Mouse (Mus musculus) heart, embryonic 15.5 days (tissue): ENCODE measurements at regions not wholly inside any gene's neighbourhood (a gene's known extent, or its start where the extent isn't known, plus 50 kb on each side); places are given as distances from the start of the nearest gene placed in this dataset.

Source experiments
- ATAC-seq: fragments of 200-750 bp; cut with Nextera tagmentation; replicated peaks from 2 replicates; pipeline ENCODE4 v1.8.0; 2017; ENCODE audit warnings: low read depth, moderate TSS enrichment; ENCODE audit not compliant: insufficient number of reproducible peaks, insufficient read depth, low FRiP score
- H3K27ac ChIP-seq: fragments of 300-500 bp; sonication (generic); 2 replicates; pipeline ENCODE4 v1.5.1; 2015; ENCODE audit warnings: mild to moderate bottlenecking, inconsistent platforms
- H3K27me3 ChIP-seq: fragments of 300-500 bp; sonication (generic); 2 replicates; pipeline ENCODE4 v1.6.1; 2015; ENCODE audit warnings: inconsistent platforms
- H3K36me3 ChIP-seq: fragments of 300-500 bp; sonication (generic); 2 replicates; pipeline ENCODE4 v1.6.1; 2015; ENCODE audit warnings: mild to moderate bottlenecking, inconsistent platforms
- H3K4me1 ChIP-seq: fragments of 300-500 bp; sonication (generic); replicated peaks from 2 replicates; pipeline ENCODE4 v1.6.1; 2015; ENCODE audit warnings: inconsistent platforms
- H3K4me2 ChIP-seq: fragments of 300-500 bp; sonication (generic); 2 replicates; pipeline ENCODE4 v1.6.1; 2015; ENCODE audit warnings: inconsistent platforms, mild to moderate bottlenecking, moderate library complexity
- H3K4me3 ChIP-seq: fragments of 300-500 bp; sonication (generic); 2 replicates; pipeline ENCODE4 v1.5.1; 2015; ENCODE audit warnings: mild to moderate bottlenecking, inconsistent platforms
- H3K9ac ChIP-seq: fragments of 300-500 bp; sonication (generic); 2 replicates; pipeline ENCODE4 v1.6.1; 2015; ENCODE audit warnings: mild to moderate bottlenecking, inconsistent platforms
- H3K9me3 ChIP-seq: fragments of 300-500 bp; sonication (generic); replicated peaks from 2 replicates; pipeline ENCODE4 v1.6.1; 2016; ENCODE audit warnings: inconsistent platforms
- WGBS: fragments of 180-500 bp; shearing (Covaris S2); methylation state at CpG from one replicate; pipeline ENCODE4 v1.1.7; 2015; ENCODE audit warnings: mixed read lengths; 5-methylcytosine and 5-hydroxymethylcytosine counted together

GRCm38 (mm10) chr1:61137210-61137885 lies 159.6 kb downstream of the Icos start:
- WGBS: 66% methylated on average over 5 of the region's 5 CpGs
- H3K4me3 ChIP-seq: no peak overlapping the region
- ATAC-seq: no peak
- H3K9ac ChIP-seq: no peak overlapping the region
- no peaks in the 10 kb centered on the region for H3K27me3 ChIP-seq
- no peaks in the 10 kb centered on the region for H3K36me3 ChIP-seq
- no peak overlapping the region for H3K27ac ChIP-seq
- H3K4me2 ChIP-seq: no peak overlapping the region
- H3K9me3 ChIP-seq: no peaks in the 10 kb centered on the region
- H3K4me1 ChIP-seq: peaks cover 10% of the 10 kb centered on the region

GRCm38 (mm10) chr1:61137954-61138353 lies 160.2 kb downstream of the Icos start:
- no peak overlapping the region for H3K27ac ChIP-seq
- H3K9ac ChIP-seq: no peak overlapping the region
- WGBS: 75% methylated on average over 11 of the region's 11 CpGs
- H3K4me2 ChIP-seq: no peak overlapping the region
- H3K9me3 ChIP-seq: no peaks in the 10 kb centered on the region
- peaks cover 11% of the 10 kb centered on the region for H3K4me1 ChIP-seq
- H3K4me3 ChIP-seq: no peak overlapping the region
- no peaks in the 10 kb centered on the region for H3K27me3 ChIP-seq
- ATAC-seq: no peak
- H3K36me3 ChIP-seq: no peaks in the 10 kb centered on the region

- Histone ChIP-seq H3K4me3 (peak overlapping the region; percentile 37), H3K4me2 (peak overlapping the region; percentile 59), H3K9me3 (no peaks in the 10 kb centered on the region), H3K27me3 (no peaks in the 10 kb centered on the region), H3K4me1 (peaks cover 17% of the 10 kb centered on the region), H3K27ac (no peak overlapping the region), H3K36me3 (no peaks in the 10 kb centered on the region), H3K9ac (no peak overlapping the region)
- WGBS: 15% methylated on average over 15 of the region's 15 CpGs
- ATAC-seq: no peak
These were observed 161.7 kb downstream of the Icos start for GRCm38 (mm10) chr1:61139291-61139983.

- Histone ChIP-seq H3K27ac (no peak overlapping the region), H3K9ac (no peak overlapping the region), H3K4me1 (peaks cover 17% of the 10 kb centered on the region), H3K4me3 (no peak overlapping the region), H3K4me2 (no peak overlapping the region), H3K27me3 (no peaks in the 10 kb centered on the region), H3K9me3 (no peaks in the 10 kb centered on the region), H3K36me3 (no peaks in the 10 kb centered on the region)
- 46% methylated on average over 10 of the region's 10 CpGs for WGBS
- no peak for ATAC-seq
These were observed 162.4 kb downstream of the Icos start for GRCm38 (mm10) chr1:61139984-61140648.

GRCm38 (mm10) chr1:61140870-61141591 lies 163.3 kb downstream of the Icos start:
- Histone ChIP-seq H3K36me3 (no peaks in the 10 kb centered on the region), H3K9me3 (no peaks in the 10 kb centered on the region), H3K4me1 (peaks cover 25% of the 10 kb centered on the region), H3K4me3 (no peak overlapping the region), H3K4me2 (no peak overlapping the region), H3K9ac (no peak overlapping the region), H3K27ac (no peak overlapping the region), H3K27me3 (no peaks in the 10 kb centered on the region)
- ATAC-seq: no peak
- 44% methylated on average over 9 of the region's 9 CpGs for WGBS

- H3K4me1 ChIP-seq: peaks cover 26% of the 10 kb centered on the region
- H3K9ac ChIP-seq: no peak overlapping the region
- H3K4me2 ChIP-seq: no peak overlapping the region
- H3K9me3 ChIP-seq: no peaks in the 10 kb centered on the region
- H3K27ac ChIP-seq: no peak overlapping the region
- no peaks in the 10 kb centered on the region for H3K27me3 ChIP-seq
- WGBS: 55% methylated on average over 2 of the region's 2 CpGs
- no peaks in the 10 kb centered on the region for H3K36me3 ChIP-seq
- no peak overlapping the region for H3K4me3 ChIP-seq
- no peak for ATAC-seq
These were observed 163.8 kb downstream of the Icos start for GRCm38 (mm10) chr1:61141592-61141930.

GRCm38 (mm10) chr1:61141952-61142351 lies 164.2 kb downstream of the Icos start:
- no peaks in the 10 kb centered on the region for H3K36me3 ChIP-seq
- no peak overlapping the region for H3K9ac ChIP-seq
- H3K4me2 ChIP-seq: no peak overlapping the region
- no peaks in the 10 kb centered on the region for H3K27me3 ChIP-seq
- no peak for ATAC-seq
- H3K27ac ChIP-seq: no peak overlapping the region
- no peaks in the 10 kb centered on the region for H3K9me3 ChIP-seq
- no peak overlapping the region for H3K4me3 ChIP-seq
- peaks cover 26% of the 10 kb centered on the region for H3K4me1 ChIP-seq
- WGBS: 55% methylated on average over 9 of the region's 9 CpGs

- Histone ChIP-seq H3K4me2 (peak overlapping the region; percentile 7), H3K36me3 (no peaks in the 10 kb centered on the region), H3K9ac (no peak overlapping the region), H3K4me3 (no peak overlapping the region), H3K27ac (no peak overlapping the region), H3K9me3 (no peaks in the 10 kb centered on the region), H3K27me3 (no peaks in the 10 kb centered on the region), H3K4me1 (peaks cover 26% of the 10 kb centered on the region)
- WGBS: 35% methylated on average over 14 of the region's 14 CpGs
- ATAC-seq: no peak
These were observed 165.5 kb downstream of the Icos start for GRCm38 (mm10) chr1:61143030-61143753.

- no peaks in the 10 kb centered on the region for H3K36me3 ChIP-seq
- no peak overlapping the region for H3K4me3 ChIP-seq
- H3K4me1 ChIP-seq: peaks cover 26% of the 10 kb centered on the region
- H3K9me3 ChIP-seq: no peaks in the 10 kb centered on the region
- no peak overlapping the region for H3K27ac ChIP-seq
- WGBS: 47% methylated on average over 8 of the region's 8 CpGs
- no peak overlapping the region for H3K4me2 ChIP-seq
- no peaks in the 10 kb centered on the region for H3K27me3 ChIP-seq
- ATAC-seq: no peak
- H3K9ac ChIP-seq: no peak overlapping the region
These were observed 166.0 kb downstream of the Icos start for GRCm38 (mm10) chr1:61143754-61144066.

GRCm38 (mm10) chr1:61145013-61145412 lies 167.3 kb downstream of the Icos start:
- Histone ChIP-seq H3K36me3 (no peaks in the 10 kb centered on the region), H3K4me1 (peaks cover 20% of the 10 kb centered on the region; the same call in 1 of the 2 replicates), H3K9me3 (no peaks in the 10 kb centered on the region), H3K27me3 (no peaks in the 10 kb centered on the region), H3K27ac (no peak overlapping the region), H3K9ac (no peak overlapping the region), H3K4me3 (no peak overlapping the region), H3K4me2 (no peak overlapping the region)
- WGBS: 48% methylated on average over 4 of the region's 4 CpGs
- no peak for ATAC-seq

GRCm38 (mm10) chr1:61145572-61145971 lies 167.8 kb downstream of the Icos start:
- Histone ChIP-seq H3K27me3 (no peaks in the 10 kb centered on the region), H3K4me3 (no peak overlapping the region), H3K36me3 (no peaks in the 10 kb centered on the region), H3K9ac (no peak overlapping the region), H3K4me2 (no peak overlapping the region), H3K27ac (no peak overlapping the region), H3K9me3 (no peaks in the 10 kb centered on the region), H3K4me1 (peaks cover 20% of the 10 kb centered on the region; the same call in 1 of the 2 replicates)
- 58% methylated on average over 7 of the region's 7 CpGs for WGBS
- ATAC-seq: no peak
